Mouse (Mus musculus) limb, embryonic 11.5 days (tissue): ENCODE results near the gene Baz1a. TPM values are rescaled to one million over a fixed set of nuclear protein-coding genes. Genes with fewer than 3 reads are reported as not detected.

Experiments
- ATAC-seq: fragments of 200-750 bp; cut with Nextera tagmentation; 2 replicates; pipeline ENCODE4 v1.8.0; 2017; ENCODE audit warnings: low read depth; ENCODE audit not compliant: insufficient number of reproducible peaks, low FRiP score, low TSS enrichment
- DNase-seq: peaks from one replicate; pipeline ENCODE4 v3.0.0-alpha.2; 2015; ENCODE audit warnings: low spot score
- H3K27ac ChIP-seq: fragments of 300-500 bp; sonication (generic); replicated peaks from 2 replicates; pipeline ENCODE4 v1.5.1; 2014; ENCODE audit warnings: low read depth, mild to moderate bottlenecking, low read length
- H3K27me3 ChIP-seq: fragments of 300-500 bp; sonication (generic); 2 replicates; pipeline ENCODE4 v1.6.1; 2014; ENCODE audit warnings: mild to moderate bottlenecking, low read length, mixed read lengths; ENCODE audit not compliant: control insufficient read depth, insufficient read depth
- H3K36me3 ChIP-seq: fragments of 300-500 bp; sonication (generic); 2 replicates; pipeline ENCODE4 v1.6.1; 2014; ENCODE audit warnings: mild to moderate bottlenecking, low read length, moderate library complexity, mixed read lengths; ENCODE audit not compliant: control insufficient read depth, insufficient read depth
- H3K4me1 ChIP-seq: fragments of 300-500 bp; sonication (generic); 2 replicates; pipeline ENCODE4 v1.6.1; 2014; ENCODE audit warnings: low read length, mixed read lengths; ENCODE audit not compliant: control insufficient read depth, insufficient read depth
- H3K4me2 ChIP-seq: fragments of 300-500 bp; sonication (generic); 2 replicates; pipeline ENCODE4 v1.6.1; 2014; ENCODE audit warnings: low read depth, mild to moderate bottlenecking, moderate library complexity; ENCODE audit not compliant: severe bottlenecking
- H3K4me3 ChIP-seq: fragments of 300-500 bp; sonication (generic); 2 replicates; pipeline ENCODE4 v1.5.1; 2014; ENCODE audit warnings: low read depth, low read length
- H3K9ac ChIP-seq: fragments of 300-500 bp; sonication (generic); 2 replicates; pipeline ENCODE4 v1.6.1; 2014; ENCODE audit warnings: mild to moderate bottlenecking, low read length
- H3K9me3 ChIP-seq: fragments of 300-500 bp; sonication (generic); 2 replicates; pipeline ENCODE4 v1.6.1; 2016; ENCODE audit warnings: low read length; ENCODE audit not compliant: control insufficient read depth
- WGBS: fragments of 180-500 bp; shearing (Covaris S2); extraction: QIAGEN DNeasy Blood & Tissue Kit; methylation state at CpG from one replicate; pipeline ENCODE4 v1.1.7; 2014; 5-methylcytosine and 5-hydroxymethylcytosine counted together
- polyA plus RNA-seq: library from polyadenylated mRNA; unstranded; fragments of >200 nt; fragmentation: Nextera tagmentation; extraction: Ambion mirVana; gene quantifications from 2 replicates; pipeline ENCODE4 v1.2.1, GENCODE M21; 2014

The Baz1a gene
- polyA plus RNA-seq, 1 experiment from 2014 or later: 25.3 TPM

GRCm38 (mm10) chr12:54980939-54981338 lies 33.2 kb downstream of the Baz1a start:
- no peaks in the 10 kb centered on the region for H3K27me3 ChIP-seq
- WGBS: 90% methylated on average over 5 of the region's 5 CpGs
- DNase-seq: no peak
- no peak overlapping the region for H3K9ac ChIP-seq
- H3K4me1 ChIP-seq: no peaks in the 10 kb centered on the region
- no peaks in the 10 kb centered on the region for H3K9me3 ChIP-seq
- no peak for ATAC-seq
- no peak overlapping the region for H3K4me3 ChIP-seq
- no peak overlapping the region for H3K27ac ChIP-seq
- H3K36me3 ChIP-seq: peaks cover 3% of the 10 kb centered on the region; the same call in 1 of the 2 replicates
- H3K4me2 ChIP-seq: no peak overlapping the region

GRCm38 (mm10) chr12:54980532-54980931 lies 33.6 kb downstream of the Baz1a start:
- Histone ChIP-seq H3K4me2 (no peak overlapping the region), H3K4me3 (no peak overlapping the region), H3K4me1 (no peaks in the 10 kb centered on the region), H3K36me3 (peaks cover 3% of the 10 kb centered on the region; the same call in 1 of the 2 replicates), H3K27ac (no peak overlapping the region), H3K9me3 (no peaks in the 10 kb centered on the region), H3K27me3 (no peaks in the 10 kb centered on the region), H3K9ac (no peak overlapping the region)
- ATAC-seq (no peak), DNase-seq (no peak)
- 81% methylated on average over 6 of the region's 6 CpGs for WGBS

GRCm38 (mm10) chr12:54969033-54969432 lies 45.1 kb downstream of the Baz1a start:
- 89% methylated on average over 3 of the region's 3 CpGs for WGBS
- H3K27ac ChIP-seq: no peak overlapping the region
- no peak for ATAC-seq
- H3K9me3 ChIP-seq: no peaks in the 10 kb centered on the region
- H3K4me2 ChIP-seq: no peak overlapping the region
- no peak for DNase-seq
- no peaks in the 10 kb centered on the region for H3K27me3 ChIP-seq
- H3K36me3 ChIP-seq: peaks cover 6% of the 10 kb centered on the region; the same call in 1 of the 2 replicates
- no peak overlapping the region for H3K9ac ChIP-seq
- H3K4me1 ChIP-seq: no peaks in the 10 kb centered on the region
- H3K4me3 ChIP-seq: no peak overlapping the region

GRCm38 (mm10) chr12:54965532-54966160 lies 48.5 kb downstream of the Baz1a start:
- DNase-seq (no peak), ATAC-seq (no peak)
- no peak overlapping the region for H3K4me3 ChIP-seq
- no peak overlapping the region for H3K4me2 ChIP-seq
- H3K27me3 ChIP-seq: no peaks in the 10 kb centered on the region
- no peak overlapping the region for H3K9ac ChIP-seq
- no peak overlapping the region for H3K27ac ChIP-seq
- over 99% methylated on average over 4 of the region's 4 CpGs for WGBS
- no peaks in the 10 kb centered on the region for H3K4me1 ChIP-seq
- H3K9me3 ChIP-seq: no peaks in the 10 kb centered on the region
- peaks cover 3% of the 10 kb centered on the region; the same call in 1 of the 2 replicates for H3K36me3 ChIP-seq

GRCm38 (mm10) chr12:54959569-54959968 lies 54.6 kb downstream of the Baz1a start:
- no peak overlapping the region for H3K27ac ChIP-seq
- WGBS: 83% methylated on average over 2 of the region's 2 CpGs

GRCm38 (mm10) chr12:54956974-54957373 lies 57.2 kb downstream of the Baz1a start:
- DNase-seq (no peak), ATAC-seq (no peak)
- no peaks in the 10 kb centered on the region for H3K27me3 ChIP-seq
- H3K9ac ChIP-seq: no peak overlapping the region
- H3K9me3 ChIP-seq: no peaks in the 10 kb centered on the region
- H3K4me3 ChIP-seq: no peak overlapping the region
- H3K4me1 ChIP-seq: no peaks in the 10 kb centered on the region
- WGBS: 94% methylated on average over 2 of the region's 2 CpGs
- H3K27ac ChIP-seq: no peak overlapping the region
- no peak overlapping the region for H3K4me2 ChIP-seq
- peaks cover 2% of the 10 kb centered on the region for H3K36me3 ChIP-seq

More at GRCm38 (mm10) chr12:54959569-54959968, 54.6 kb downstream of the Baz1a start:
- no peak overlapping the region for H3K4me2 ChIP-seq
- peaks cover 3% of the 10 kb centered on the region; the same call in 1 of the 2 replicates for H3K36me3 ChIP-seq
- H3K4me1 ChIP-seq: no peaks in the 10 kb centered on the region
- H3K4me3 ChIP-seq: no peak overlapping the region
- no peak overlapping the region for H3K9ac ChIP-seq
- no peak for ATAC-seq
- DNase-seq: no peak
- H3K9me3 ChIP-seq: no peaks in the 10 kb centered on the region
- H3K27me3 ChIP-seq: no peaks in the 10 kb centered on the region

GRCm38 (mm10) chr12:54956457-54956856 lies 57.7 kb downstream of the Baz1a start:
- WGBS: 86% methylated on average over 4 of the region's 4 CpGs
- H3K9me3 ChIP-seq: no peaks in the 10 kb centered on the region
- no peak overlapping the region for H3K27ac ChIP-seq
- no peaks in the 10 kb centered on the region for H3K27me3 ChIP-seq
- DNase-seq: no peak
- H3K4me1 ChIP-seq: no peaks in the 10 kb centered on the region
- H3K4me3 ChIP-seq: no peak overlapping the region
- no peak for ATAC-seq
- peaks cover 2% of the 10 kb centered on the region for H3K36me3 ChIP-seq
- no peak overlapping the region for H3K9ac ChIP-seq
- no peak overlapping the region for H3K4me2 ChIP-seq

GRCm38 (mm10) chr12:54946116-54946515 lies 68.0 kb downstream of the Baz1a start:
- WGBS: 89% methylated on average over 6 of the region's 6 CpGs

More at GRCm38 (mm10) chr12:54946116-54946515, 68.0 kb downstream of the Baz1a start:
- Histone ChIP-seq H3K9ac (no peak overlapping the region), H3K9me3 (no peaks in the 10 kb centered on the region), H3K27me3 (no peaks in the 10 kb centered on the region), H3K4me2 (no peak overlapping the region), H3K27ac (no peak overlapping the region), H3K36me3 (no peaks in the 10 kb centered on the region), H3K4me1 (no peaks in the 10 kb centered on the region), H3K4me3 (no peak overlapping the region)
- DNase-seq (no peak), ATAC-seq (no peak)
